Mouse (Mus musculus): Measurements from ENCODE around the gene Esrra. TPM values are rescaled to one million over a fixed set of nuclear protein-coding genes. Genes with fewer than 3 reads are reported as not detected.
"Not testable (repeated sequence)": the region's sequence is repeated elsewhere in the genome, so short reads cannot be mapped to it uniquely, and the experiment has no call there.

Esrra gene
- polyA plus RNA-seq, 1 experiment from 2014 or later = 3.8 TPM

DNA sequence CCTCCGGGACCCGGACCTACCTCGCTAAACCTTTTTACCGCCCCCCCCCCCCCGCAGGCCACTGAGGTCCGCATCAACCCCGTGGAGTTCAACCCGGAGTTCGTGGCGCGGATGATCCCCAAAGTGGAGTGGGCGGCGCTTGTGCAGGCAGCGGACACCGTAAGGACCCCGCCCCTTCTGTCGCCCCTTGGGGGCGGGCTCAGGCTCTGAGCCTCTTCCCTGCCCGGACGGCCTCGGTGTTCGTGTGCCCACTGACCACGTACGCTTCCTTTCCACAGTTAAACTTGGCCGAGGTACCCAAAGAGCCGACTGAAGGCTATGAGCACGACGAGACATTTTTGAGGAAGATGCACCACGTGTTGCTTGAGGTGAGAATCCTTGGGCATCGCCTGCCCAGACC lies 11.3 kb downstream of the Esrra start:
- H3K4me1 ChIP-seq (replicated peaks) = peaks cover 50% of the 10 kb centered on the region
- H3K4me2 ChIP-seq = peak overlapping the region; percentile 91
- peak overlapping the region; percentile 81 for H3K4me3 ChIP-seq (replicated peaks)
- not testable (repeated sequence) for H3K9me3 ChIP-seq (replicated peaks); H3K27me3 ChIP-seq
- peak overlapping the region; percentile 97 for H3K27ac ChIP-seq (replicated peaks)
- ATAC-seq (ENCODE audit: insufficient read depth) = peak; percentile 23
- H3K36me3 ChIP-seq (replicated peaks) = peaks cover 54% of the 10 kb centered on the region
- under 1% methylated on average over 28 of the region's 30 CpGs for WGBS (ENCODE audit: insufficient replicate concordance)
- peak overlapping the region; percentile 59 for H3K9ac ChIP-seq

DNA sequence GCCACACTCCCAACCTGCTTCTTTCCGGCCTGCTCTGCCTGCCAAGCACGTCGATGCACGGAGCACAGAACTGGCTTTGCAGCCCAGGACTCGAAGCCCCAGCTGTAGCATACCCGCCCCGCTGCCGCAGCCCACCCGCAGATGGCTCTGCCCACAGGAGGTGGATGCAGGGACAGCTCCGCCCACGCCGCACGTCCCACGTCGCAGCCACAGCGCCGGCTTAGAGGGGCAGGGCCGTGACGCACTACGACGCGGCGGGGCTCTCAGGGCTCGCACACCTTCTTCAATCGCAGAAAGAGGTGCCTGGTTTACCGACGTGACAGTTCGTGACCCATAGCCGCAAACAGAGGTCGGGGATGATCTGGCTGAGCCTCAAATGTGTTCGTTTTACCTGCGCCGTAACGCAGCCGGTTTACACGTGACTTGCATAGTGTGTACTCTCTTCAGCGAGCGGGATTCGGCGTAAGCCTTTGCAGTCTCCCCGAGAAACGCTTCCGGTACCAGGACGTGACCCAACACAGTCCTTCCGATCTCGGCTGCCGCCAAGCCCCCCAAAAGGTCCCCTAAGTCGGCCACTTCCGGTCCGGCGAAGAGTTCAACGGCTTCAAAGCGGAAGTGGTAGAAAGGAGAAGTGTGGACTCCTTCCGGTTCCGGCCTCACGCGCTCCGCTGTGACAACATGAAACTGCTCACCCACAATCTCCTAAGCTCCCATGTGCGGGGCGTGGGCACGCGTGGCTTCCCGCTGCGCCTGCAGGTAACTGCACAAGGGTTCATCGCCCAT lies 11.9 kb downstream of the Esrra start, which contains the start of the genes Trmt112 and Prdx5:
Gene Trmt112, plus strand, starts transcription at position 192 of the 783 bp plus-strand sequence.
Gene Prdx5, minus strand, starts transcription at position 600 of the 783 bp plus-strand sequence.
- H3K27me3 ChIP-seq = no peaks in the 10 kb centered on the region
- peak; percentile 87 for ATAC-seq (ENCODE audit: insufficient read depth)
- WGBS (ENCODE audit: insufficient replicate concordance) = under 1% methylated on average over 65 of the region's 65 CpGs
- H3K9me3 ChIP-seq (replicated peaks) = no peaks in the 10 kb centered on the region
- H3K4me2 ChIP-seq = peak within 1 kb of the TSS; percentile 91
- H3K4me1 ChIP-seq (replicated peaks) = peaks cover 45% of the 10 kb centered on the region
- peak within 1 kb of the TSS; percentile 97 for H3K27ac ChIP-seq (replicated peaks)
- peaks cover 61% of the 10 kb centered on the region for H3K36me3 ChIP-seq (replicated peaks)
- peak within 1 kb of the TSS; percentile 81 for H3K4me3 ChIP-seq (replicated peaks)
- H3K9ac ChIP-seq = peak within 1 kb of the TSS; percentile 59

DNA sequence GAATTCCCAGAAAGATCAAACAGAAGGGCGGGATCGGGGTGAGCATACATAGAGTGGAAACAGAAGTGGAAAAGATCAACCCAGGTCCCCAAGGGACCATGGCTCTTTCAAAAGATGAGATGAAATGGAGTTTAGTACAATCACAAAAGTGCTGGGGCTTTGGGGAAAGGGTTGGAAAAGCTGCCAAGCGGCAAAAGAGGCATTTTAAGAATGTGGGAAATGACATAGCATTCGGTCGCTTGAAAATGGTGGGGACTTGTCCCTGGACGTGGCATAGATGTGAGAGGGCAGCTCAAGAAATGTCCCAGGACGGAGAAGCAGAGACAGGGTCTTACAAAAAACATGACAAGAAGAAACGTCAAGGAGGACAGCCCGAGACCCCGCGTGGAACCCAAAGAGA lies 12.6 kb downstream of the Esrra start:
- 6% methylated on average over 11 of the region's 11 CpGs for WGBS (ENCODE audit: insufficient replicate concordance)

DNA sequence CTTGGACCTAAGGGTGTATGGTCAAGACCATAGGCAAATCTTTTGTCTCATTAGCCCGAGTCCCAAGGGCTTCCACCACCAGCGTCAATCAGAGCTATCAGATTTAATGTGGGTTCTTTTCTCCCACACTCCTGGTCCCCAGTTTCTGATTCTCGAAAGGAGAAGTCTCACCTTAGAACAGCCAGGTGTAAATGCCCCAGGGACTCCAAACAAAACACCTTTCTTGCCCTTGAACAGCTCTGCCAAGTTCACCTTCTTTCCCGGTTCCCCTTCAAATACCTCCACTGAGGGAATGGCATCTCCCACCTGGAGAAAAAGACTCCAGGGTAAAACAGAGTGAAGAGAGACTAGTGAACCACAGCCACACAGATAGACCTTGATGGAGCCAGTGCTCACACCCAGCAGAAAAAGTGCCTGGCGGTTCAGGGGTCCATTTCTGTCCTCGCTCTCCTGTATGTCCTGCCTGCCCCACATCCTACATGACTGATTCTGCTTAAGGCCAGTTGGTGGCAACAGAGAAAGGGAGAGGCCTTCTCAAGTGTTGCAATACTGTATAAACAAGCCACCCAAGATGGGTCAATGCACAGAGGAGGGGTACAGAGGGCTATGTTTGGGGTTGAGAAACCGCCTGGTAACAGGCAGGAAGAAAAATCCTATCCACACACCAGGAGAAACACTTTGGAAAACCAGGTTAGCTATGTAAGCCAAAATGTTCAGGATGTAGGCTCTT lies 13.6 kb downstream of the Esrra start:
- Histone ChIP-seq H3K9me3 (replicated peaks) (no peaks in the 10 kb centered on the region), H3K4me3 (replicated peaks) (peak overlapping the region; percentile 81), H3K36me3 (replicated peaks) (peaks cover 52% of the 10 kb centered on the region), H3K4me2 (peak overlapping the region; percentile 91), H3K27me3 (no peaks in the 10 kb centered on the region), H3K27ac (replicated peaks) (peak overlapping the region; percentile 97), H3K9ac (peak overlapping the region; percentile 59; the same call in 1 of the 2 replicates), H3K4me1 (replicated peaks) (peaks cover 38% of the 10 kb centered on the region)
- no peak for ATAC-seq (ENCODE audit: insufficient read depth)
- WGBS (ENCODE audit: insufficient replicate concordance) = 60% methylated on average over 7 of the region's 7 CpGs

More for the DNA sequence above, 12.6 kb downstream of the Esrra start:
- Histone ChIP-seq H3K4me1 (replicated peaks) (peaks cover 40% of the 10 kb centered on the region), H3K27me3 (no peaks in the 10 kb centered on the region), H3K9me3 (replicated peaks) (no peaks in the 10 kb centered on the region), H3K9ac (peak overlapping the region; percentile 59), H3K4me2 (peak overlapping the region; percentile 91), H3K27ac (replicated peaks) (peak overlapping the region; percentile 97), H3K4me3 (replicated peaks) (peak overlapping the region; percentile 81), H3K36me3 (replicated peaks) (peaks cover 60% of the 10 kb centered on the region)
- no peak for ATAC-seq (ENCODE audit: insufficient read depth)

DNA sequence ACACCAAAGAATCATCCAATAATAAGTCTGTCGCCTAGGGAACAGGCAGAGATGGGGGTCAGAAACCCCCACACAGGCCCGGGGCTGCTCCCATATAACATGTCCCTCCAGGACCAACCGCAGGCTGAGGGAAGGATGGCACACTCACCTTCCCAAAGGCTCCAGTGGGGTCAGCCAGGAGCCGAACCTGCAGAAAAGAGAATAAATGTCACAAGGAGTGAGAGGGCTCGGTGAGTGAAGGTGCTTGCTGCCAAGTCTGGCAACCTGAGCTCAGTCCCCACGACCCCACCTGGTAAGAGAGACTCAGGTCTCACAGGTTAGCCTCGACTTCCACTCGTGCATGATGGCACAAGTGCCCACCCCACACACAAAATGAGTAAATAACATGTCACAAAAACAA lies 14.5 kb downstream of the Esrra start:
- no peaks in the 10 kb centered on the region for H3K27me3 ChIP-seq
- H3K4me2 ChIP-seq = peak overlapping the region; percentile 91
- H3K27ac ChIP-seq (replicated peaks) = 0 out of 2 replicates have a peak overlapping the region, but pooled peaks have one; percentile 8
- H3K36me3 ChIP-seq (replicated peaks) = peaks cover 43% of the 10 kb centered on the region
- WGBS (ENCODE audit: insufficient replicate concordance) = 79% methylated on average over 8 of the region's 8 CpGs
- no peak for ATAC-seq (ENCODE audit: insufficient read depth)
- no peak overlapping the region for H3K9ac ChIP-seq
- no peaks in the 10 kb centered on the region for H3K9me3 ChIP-seq (replicated peaks)
- H3K4me3 ChIP-seq (replicated peaks) = peak overlapping the region; percentile 21; the same call in 1 of the 2 replicates
- peaks cover 38% of the 10 kb centered on the region for H3K4me1 ChIP-seq (replicated peaks)

DNA sequence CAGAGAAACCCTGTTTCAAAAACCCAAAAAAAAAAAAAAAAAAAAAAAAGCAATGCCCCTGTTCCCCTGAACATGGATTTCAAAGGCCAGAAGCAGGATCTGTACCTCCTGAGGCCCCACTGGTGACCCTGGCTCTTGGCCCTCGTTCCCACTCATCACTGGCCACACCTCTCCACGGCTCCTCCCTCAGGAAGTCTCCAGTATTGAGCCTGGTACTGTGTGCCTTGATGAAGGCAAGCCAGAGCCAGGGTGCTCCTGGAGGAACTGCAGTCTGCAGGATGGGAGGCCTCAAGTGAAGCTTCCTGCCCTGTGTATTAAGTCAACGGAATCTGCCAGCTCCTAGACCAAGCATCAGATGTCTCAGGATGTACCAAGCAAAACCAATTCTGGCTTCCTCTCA lies 15.4 kb downstream of the Esrra start:
- Histone ChIP-seq H3K27ac (replicated peaks) (no peak overlapping the region), H3K9me3 (replicated peaks) (no peaks in the 10 kb centered on the region), H3K4me3 (replicated peaks) (no peak overlapping the region), H3K4me2 (no peak overlapping the region), H3K9ac (no peak overlapping the region), H3K36me3 (replicated peaks) (peaks cover 34% of the 10 kb centered on the region), H3K27me3 (no peaks in the 10 kb centered on the region), H3K4me1 (replicated peaks) (peaks cover 31% of the 10 kb centered on the region)
- ATAC-seq (ENCODE audit: insufficient read depth) = no peak
- WGBS (ENCODE audit: insufficient replicate concordance) = 79% methylated on average over 3 of the region's 3 CpGs

DNA sequence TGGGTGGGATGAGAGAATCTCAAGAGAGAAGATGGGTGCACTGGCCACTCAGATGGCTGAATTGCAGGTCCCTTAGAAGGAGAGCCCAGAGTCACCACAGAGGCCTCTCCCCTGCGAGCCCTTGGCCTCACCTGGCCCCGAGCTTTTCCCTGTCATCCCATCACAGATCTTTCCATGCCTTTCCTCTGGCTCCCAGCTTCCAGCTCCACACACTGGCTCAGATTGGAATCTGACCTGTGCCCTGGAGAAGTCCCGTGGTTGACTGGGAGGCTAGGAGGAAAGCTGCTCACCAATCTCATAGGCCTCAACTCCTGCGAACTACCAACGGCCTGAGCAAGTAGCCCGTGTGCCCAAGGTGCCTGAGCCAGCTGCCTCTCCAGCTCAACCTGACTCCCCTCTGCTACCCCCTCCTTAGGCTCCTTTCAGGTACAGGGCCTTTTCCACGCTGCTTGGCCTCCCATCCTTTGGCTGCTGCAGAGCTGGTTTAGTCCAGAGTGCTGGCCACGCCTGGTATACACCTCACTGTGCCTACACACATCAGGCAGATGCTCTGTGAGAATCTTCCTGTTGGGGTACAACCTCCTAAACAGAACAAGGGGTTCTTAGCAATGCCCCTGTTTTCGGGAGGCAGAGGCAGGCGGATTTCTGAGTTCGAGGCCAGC lies 16.0 kb downstream of the Esrra start:
- Histone ChIP-seq H3K27me3 (no peaks in the 10 kb centered on the region), H3K27ac (replicated peaks) (no peak overlapping the region), H3K4me1 (replicated peaks) (peaks cover 27% of the 10 kb centered on the region), H3K4me2 (no peak overlapping the region), H3K36me3 (replicated peaks) (peaks cover 31% of the 10 kb centered on the region), H3K4me3 (replicated peaks) (no peak overlapping the region), H3K9ac (no peak overlapping the region), H3K9me3 (replicated peaks) (no peaks in the 10 kb centered on the region)
- ATAC-seq (ENCODE audit: insufficient read depth) = no peak
- WGBS (ENCODE audit: insufficient replicate concordance) = 76% methylated on average over 11 of the region's 11 CpGs

DNA sequence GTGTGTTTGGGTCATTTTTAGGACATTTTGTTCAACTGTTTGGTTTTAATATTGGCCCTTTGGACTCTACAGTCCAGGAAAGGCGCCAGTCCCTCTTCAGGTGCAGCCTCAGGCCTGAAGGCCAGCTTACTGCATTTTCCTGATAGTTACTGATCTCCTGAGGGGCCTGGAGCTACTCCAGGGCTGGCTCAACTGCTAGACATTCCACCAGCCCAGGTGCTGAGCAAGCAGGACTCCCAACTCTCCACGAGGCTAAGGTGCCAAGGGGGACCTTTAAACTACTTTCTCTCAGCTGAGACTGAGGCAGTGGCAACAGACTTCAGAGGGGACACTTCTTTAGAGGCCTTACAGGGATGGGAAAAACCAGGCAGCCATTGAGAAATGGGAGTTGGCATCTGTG lies 16.8 kb downstream of the Esrra start:
- Histone ChIP-seq H3K4me2 (no peak overlapping the region), H3K9me3 (replicated peaks) (0 out of 2 replicates have a peak, but pooled peaks cover 3% of the 10 kb centered on the region), H3K4me3 (replicated peaks) (no peak overlapping the region), H3K4me1 (replicated peaks) (peaks cover 27% of the 10 kb centered on the region), H3K27me3 (no peaks in the 10 kb centered on the region), H3K36me3 (replicated peaks) (peaks cover 31% of the 10 kb centered on the region), H3K9ac (no peak overlapping the region), H3K27ac (replicated peaks) (no peak overlapping the region)
- WGBS (ENCODE audit: insufficient replicate concordance) = 62% methylated on average over 2 of the region's 2 CpGs
- no peak for ATAC-seq (ENCODE audit: insufficient read depth)

DNA sequence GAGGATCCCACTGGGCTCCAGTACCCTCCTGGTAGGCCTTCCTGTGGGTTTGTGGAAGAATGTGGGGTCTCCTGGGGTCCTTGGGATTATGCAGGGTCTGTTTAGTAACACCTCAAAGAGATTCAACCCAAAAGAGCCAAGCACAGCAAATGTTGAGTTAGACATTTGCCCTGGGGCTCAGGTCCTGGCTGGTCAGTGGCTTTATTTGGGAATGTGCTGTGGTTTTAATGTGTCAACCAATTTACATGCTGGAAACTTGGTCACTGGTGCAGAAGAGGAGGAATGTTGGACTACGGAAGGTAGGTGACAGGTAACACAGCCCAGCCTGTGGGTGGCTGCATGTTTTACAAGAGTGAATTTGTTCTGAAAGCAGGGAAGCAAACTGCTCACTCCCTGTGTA lies 18.6 kb downstream of the Esrra start:
- H3K27me3 ChIP-seq = no peaks in the 10 kb centered on the region
- H3K27ac ChIP-seq (replicated peaks) = no peak overlapping the region
- WGBS (ENCODE audit: insufficient replicate concordance) = 78% methylated on average over 1 of the region's 1 CpGs

DNA sequence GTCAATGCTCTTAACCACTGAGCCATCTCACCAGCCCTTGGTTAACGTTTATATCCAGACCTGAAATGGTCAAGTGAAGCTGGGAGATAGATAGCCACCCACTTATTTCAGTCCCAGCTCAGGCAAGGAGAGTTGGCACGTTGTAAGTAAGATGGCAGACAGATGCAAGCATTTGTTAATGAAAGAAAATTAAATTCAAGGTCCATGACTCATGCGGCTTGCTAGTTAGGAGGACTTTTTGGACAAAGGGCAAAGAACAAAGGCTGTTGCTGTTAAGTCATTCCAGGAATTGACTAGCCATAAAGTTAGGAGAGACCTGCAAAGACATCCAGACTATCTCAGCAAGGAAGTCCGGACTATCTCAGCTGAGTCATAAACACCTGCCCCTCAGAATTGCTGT lies 22.0 kb downstream of the Esrra start:
- Histone ChIP-seq H3K9me3 (replicated peaks) (0 out of 2 replicates have a peak, but pooled peaks cover 3% of the 10 kb centered on the region), H3K9ac (no peak overlapping the region)
- WGBS (ENCODE audit: insufficient replicate concordance) = 63% methylated on average over 4 of the region's 4 CpGs

More for the DNA sequence above, 18.6 kb downstream of the Esrra start:
- Histone ChIP-seq H3K4me1 (replicated peaks) (peaks cover 13% of the 10 kb centered on the region), H3K4me3 (replicated peaks) (no peak overlapping the region), H3K9me3 (replicated peaks) (0 out of 2 replicates have a peak, but pooled peaks cover 3% of the 10 kb centered on the region), H3K36me3 (replicated peaks) (peaks cover 31% of the 10 kb centered on the region), H3K9ac (no peak overlapping the region), H3K4me2 (no peak overlapping the region)
- ATAC-seq (ENCODE audit: insufficient read depth) = no peak

More for the DNA sequence above, 22.0 kb downstream of the Esrra start:
- Histone ChIP-seq H3K4me1 (replicated peaks) (no peaks in the 10 kb centered on the region), H3K27me3 (no peaks in the 10 kb centered on the region), H3K27ac (replicated peaks) (no peak overlapping the region), H3K36me3 (replicated peaks) (0 out of 2 replicates have a peak, but pooled peaks cover 2% of the 10 kb centered on the region), H3K4me2 (no peak overlapping the region), H3K4me3 (replicated peaks) (no peak overlapping the region)
- no peak for ATAC-seq (ENCODE audit: insufficient read depth)
